Mouse (Mus musculus) gastrocnemius, postnatal 14 days (tissue): ENCODE data around the gene Spem2. TPM values are rescaled to one million over a fixed set of nuclear protein-coding genes. Genes with fewer than 3 reads are reported as not detected.

Source experiments
- DNase-seq: peaks from one replicate; pipeline ENCODE4 v3.0.0; 2021; ENCODE audit warnings: mixed read lengths
- intact Hi-C: fragments of 180-260 bp; cut with DNase I; formaldehyde crosslinking; loops from one replicate; pipeline ENCODE4 v1.15.1; 2025; ENCODE audit warnings: low total_unique reads
- total RNA-seq, 2 experiments: library from RNA; stranded (reverse); gene quantifications; 2 replicates each; pipeline ENCODE4 v1.2.3; 2021

Gene Spem2
- total RNA-seq, 2 experiments from 2014 or later, result not detected

DNA sequence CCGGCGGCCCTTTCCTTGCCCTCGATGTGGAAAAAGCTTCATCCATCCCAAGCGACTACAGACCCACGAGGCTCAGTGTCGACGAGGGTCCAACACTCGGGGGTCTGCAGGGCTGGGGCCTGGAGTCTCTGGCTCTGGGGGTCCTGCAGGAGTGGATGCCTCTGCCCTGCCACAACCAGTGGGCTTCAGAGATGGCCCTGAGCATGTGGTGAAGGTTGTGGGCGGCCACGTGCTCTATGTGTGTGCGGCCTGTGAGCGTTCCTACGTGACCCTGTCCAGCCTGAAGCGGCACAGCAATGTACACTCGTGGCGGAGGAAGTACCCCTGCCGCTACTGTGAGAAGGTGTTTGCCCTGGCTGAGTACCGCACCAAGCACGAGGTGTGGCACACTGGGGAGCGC lies 41.8 kb downstream of the Spem2 start:
- intact Hi-C loops, result no loop called here
- DNase-seq, result no peak

DNA sequence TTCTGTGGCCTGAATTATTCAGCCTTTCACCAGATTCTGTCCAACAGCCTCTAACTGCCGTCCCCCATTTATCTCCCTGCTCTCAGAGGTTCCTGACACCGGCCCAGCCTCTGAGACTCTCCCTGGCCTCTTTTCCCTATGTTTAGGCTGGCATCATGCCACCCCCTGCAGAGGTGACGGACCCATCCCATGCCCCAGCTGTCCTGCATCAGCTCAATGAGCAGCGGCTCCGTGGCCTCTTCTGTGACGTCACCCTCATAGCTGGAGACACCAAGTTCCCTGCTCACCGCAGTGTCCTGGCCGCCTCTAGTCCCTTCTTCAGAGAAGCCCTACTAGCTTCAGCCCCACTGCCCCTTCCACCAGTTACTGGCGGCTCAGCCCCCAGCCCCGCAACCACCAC lies 42.5 kb downstream of the Spem2 start:
- DNase-seq, result no peak
- intact Hi-C loops, result no loop called here

GRCm38 (mm10) chr11:69774961-69775360 lies 43.3 kb downstream of the Spem2 start:
- DNase-seq, result no peak
- intact Hi-C loops, result no loop called here

- DNase-seq, result no peak
- intact Hi-C loops, result no loop called here
Measured at GRCm38 (mm10) chr11:69767625-69767909, 50.7 kb downstream of the Spem2 start.

- DNase-seq, result no peak
- intact Hi-C loops, result no loop called here
Measured at GRCm38 (mm10) chr11:69766872-69767624, 51.2 kb downstream of the Spem2 start.

Other genes starting within 250 kb of the Spem2 start
- gene Wrap53, start 238.2 kb downstream of the Spem2 start, total RNA-seq, result 1 to 10 TPM; 3.5 to 4.0 TPM
- 10 to 100 TPM; 15.2 to 22.7 TPM for gene Trp53, start 238.1 kb downstream of the Spem2 start, total RNA-seq
- 100 to 1,000 TPM; 384 to 403 TPM for gene Atp1b2, start 212.5 kb downstream of the Spem2 start, total RNA-seq
- under 1 TPM; 0.38 to 0.47 TPM for gene Shbg, start 200.6 kb downstream of the Spem2 start, total RNA-seq
- 1 to 10 TPM; 4.9 to 5.0 TPM for gene Sat2, start 196.4 kb downstream of the Spem2 start, total RNA-seq
- gene Fxr2, start 185.5 kb downstream of the Spem2 start, total RNA-seq, result 10 to 100 TPM; 55.3 to 66.5 TPM
- gene Sox15, start 163.2 kb downstream of the Spem2 start, total RNA-seq, result not detected
- 10 to 100 TPM; 11.8 to 12.1 TPM for gene Mpdu1, start 155.8 kb downstream of the Spem2 start, total RNA-seq
- gene Cd68, start 152.3 kb downstream of the Spem2 start, total RNA-seq, result 1 to 10 TPM; 4.0 to 4.6 TPM
- 100 to 1,000 TPM; 141 to 170 TPM for gene Eif4a1, start 146.0 kb downstream of the Spem2 start, total RNA-seq
- 10 to 100 TPM; 22.4 to 23.2 TPM for gene Senp3, start 136.4 kb downstream of the Spem2 start, total RNA-seq
- gene Tnfsf13, start 132.7 kb downstream of the Spem2 start, total RNA-seq, result 1 to 10 TPM; 1.3 to 1.8 TPM
- gene Tnfsf12, start 122.6 kb downstream of the Spem2 start, total RNA-seq, result 10 to 100 TPM; 14.0 to 14.8 TPM
- gene Tnfsfm13, start 122.4 kb downstream of the Spem2 start, total RNA-seq, result 1 to 10 TPM; 2.2 to 3.0 TPM
- gene Polr2a, start 59.8 kb downstream of the Spem2 start, total RNA-seq, result 10 to 100 TPM; 36.4 to 39.1 TPM
- not detected for gene Slc35g3, start 56.5 kb downstream of the Spem2 start, total RNA-seq
- 10 to 100 TPM; 18.2 to 21.3 TPM for gene Zbtb4, start 52.6 kb downstream of the Spem2 start, total RNA-seq
- 10 to 100 TPM; 75.5 to 80.7 TPM for gene Chrnb1, start 22.5 kb downstream of the Spem2 start, total RNA-seq
- 1 to 10 TPM; 6.6 to 8.0 TPM for gene Fgf11, start 16.6 kb downstream of the Spem2 start, total RNA-seq
- under 1 TPM; 0.16 to 0.27 TPM for gene Tmem102, start 12.8 kb downstream of the Spem2 start, total RNA-seq
- not detected for gene Gm39566, start 3.2 kb downstream of the Spem2 start, total RNA-seq
- not detected for gene Spem1, start 3.7 kb upstream of the Spem2 start, total RNA-seq
- gene Nlgn2, start 19.3 kb upstream of the Spem2 start, total RNA-seq, result 1 to 10 TPM; 6.8 to 7.4 TPM
- gene Tmem256, start 20.0 kb upstream of the Spem2 start, total RNA-seq, result 100 to 1,000 TPM; 104 to 108 TPM
- gene Plscr3, start 27.9 kb upstream of the Spem2 start, total RNA-seq, result 10 to 100 TPM; 16.5 to 22.4 TPM
- gene Tnk1, start 40.3 kb upstream of the Spem2 start, total RNA-seq, result under 1 TPM in 1 of 2 experiments, not detected in 1; 0.10 TPM
- not detected for gene Tmem95, start 59.6 kb upstream of the Spem2 start, total RNA-seq
- 1 to 10 TPM; 2.0 TPM for gene Kctd11, start 62.9 kb upstream of the Spem2 start, total RNA-seq
- under 1 TPM; 0.33 to 0.55 TPM for gene Acap1, start 77.1 kb upstream of the Spem2 start, total RNA-seq
- gene 2810408A11Rik, start 82.5 kb upstream of the Spem2 start, total RNA-seq, result under 1 TPM; 0.62 to 0.84 TPM
- gene Neurl4, start 82.6 kb upstream of the Spem2 start, total RNA-seq, result 10 to 100 TPM; 27.2 to 29.1 TPM
- gene Gps2, start 95.4 kb upstream of the Spem2 start, total RNA-seq, result 10 to 100 TPM; 21.8 to 24.2 TPM
- gene Eif5a, start 103.5 kb upstream of the Spem2 start, total RNA-seq, result 100 to 1,000 TPM; 567 to 637 TPM
- gene Ybx2, start 117.3 kb upstream of the Spem2 start, total RNA-seq, result 1 to 10 TPM; 2.1 to 4.3 TPM
- 100 to 1,000 TPM; 158 to 236 TPM for gene Slc2a4, start 129.7 kb upstream of the Spem2 start, total RNA-seq
- gene Cldn7, start 146.3 kb upstream of the Spem2 start, total RNA-seq, result under 1 TPM in 1 of 2 experiments, not detected in 1; 0.72 TPM
- gene Ctdnep1, start 162.7 kb upstream of the Spem2 start, total RNA-seq, result 100 to 1,000 TPM; 185 to 209 TPM
- gene Elp5, start 164.1 kb upstream of the Spem2 start, total RNA-seq, result 10 to 100 TPM; 43.0 to 52.9 TPM
- gene Gabarap, start 172.7 kb upstream of the Spem2 start, total RNA-seq, result 100 to 1,000 TPM; 170 to 180 TPM
- gene Phf23, start 177.3 kb upstream of the Spem2 start, total RNA-seq, result 10 to 100 TPM; 20.4 to 20.7 TPM
- gene Dvl2, start 182.1 kb upstream of the Spem2 start, total RNA-seq, result 1 to 10 TPM; 5.1 to 7.8 TPM
- 100 to 1,000 TPM; 266 to 408 TPM for gene Acadvl, start 196.9 kb upstream of the Spem2 start, total RNA-seq
- 1 to 10 TPM; 8.7 to 9.2 TPM for gene Dlg4, start 198.5 kb upstream of the Spem2 start, total RNA-seq
- not detected for gene Asgr1, start 235.6 kb upstream of the Spem2 start, total RNA-seq